Mouse (Mus musculus): ENCODE measurements at regions not wholly inside any gene's neighbourhood (a gene's known extent, or its start where the extent isn't known, plus 50 kb on each side); places are given as distances from the start of the nearest gene placed in this dataset.

- intact Hi-C loops (cut with DNase I) = no loop called here
Observed at GRCm38 (mm10) chr5:126148908-126149307, 617.3 kb downstream of the Tmem132b start.

GRCm38 (mm10) chr5:126155216-126155880, 623.8 kb downstream of the Tmem132b start:
- intact Hi-C loops (cut with DNase I) = no loop called here

- intact Hi-C loops (cut with DNase I) = no loop called here
Observed at GRCm38 (mm10) chr5:126186111-126186510, 654.5 kb downstream of the Tmem132b start.

GRCm38 (mm10) chr5:126199876-126200275, 668.3 kb downstream of the Tmem132b start:
- intact Hi-C loops (cut with DNase I) = loop anchor here (5.0 kb wide), 1 partner anchor 57 kb away; no protein-coding TSS in a partner anchor

GRCm38 (mm10) chr5:126201535-126201934, 670.0 kb downstream of the Tmem132b start:
- intact Hi-C loops (cut with DNase I) = loop anchor here (5.0 kb wide), 1 partner anchor 56 kb away; no protein-coding TSS in a partner anchor

GRCm38 (mm10) chr5:126201996-126202395, 670.4 kb downstream of the Tmem132b start:
- intact Hi-C loops (cut with DNase I) = loop anchor here (5.0 kb wide), 1 partner anchor 55 kb away; no protein-coding TSS in a partner anchor

GRCm38 (mm10) chr5:126217016-126217415, 685.4 kb downstream of the Tmem132b start:
- intact Hi-C loops (cut with DNase I) = no loop called here

GRCm38 (mm10) chr5:126217746-126218145, 686.2 kb downstream of the Tmem132b start:
- intact Hi-C loops (cut with DNase I) = no loop called here

GRCm38 (mm10) chr5:126223696-126224095, 692.1 kb downstream of the Tmem132b start:
- intact Hi-C loops (cut with DNase I) = no loop called here

GRCm38 (mm10) chr5:126230768-126231167, 699.2 kb downstream of the Tmem132b start:
- intact Hi-C loops (cut with DNase I) = no loop called here

- intact Hi-C loops (cut with DNase I) = no loop called here
Observed at GRCm38 (mm10) chr5:126238071-126238470, 706.5 kb downstream of the Tmem132b start.

- intact Hi-C loops (cut with DNase I) = no loop called here
Observed at GRCm38 (mm10) chr5:126245776-126246175, 714.2 kb downstream of the Tmem132b start.

- intact Hi-C loops (cut with DNase I) = no loop called here
Observed at GRCm38 (mm10) chr5:126250331-126250730, 718.8 kb downstream of the Tmem132b start.

GRCm38 (mm10) chr5:126254661-126255060, 723.1 kb downstream of the Tmem132b start:
- intact Hi-C loops (cut with DNase I) = loop anchor here (5.0 kb wide), 1 partner anchor 52 kb away; no protein-coding TSS in a partner anchor

- intact Hi-C loops (cut with DNase I) = loop anchor here (5.0 kb wide), 1 partner anchor 56 kb away; no protein-coding TSS in a partner anchor
Observed at GRCm38 (mm10) chr5:126257860-126258259, 726.3 kb downstream of the Tmem132b start.

- intact Hi-C loops (cut with DNase I) = no loop called here
Observed at GRCm38 (mm10) chr5:126266471-126266870, 734.9 kb downstream of the Tmem132b start.

GRCm38 (mm10) chr5:126266929-126267609, 735.5 kb downstream of the Tmem132b start:
- intact Hi-C loops (cut with DNase I) = no loop called here

- intact Hi-C loops (cut with DNase I) = no loop called here
Observed at GRCm38 (mm10) chr5:126268592-126268991, 737.0 kb downstream of the Tmem132b start.

- intact Hi-C loops (cut with DNase I) = no loop called here
Observed at GRCm38 (mm10) chr5:126274316-126274715, 742.7 kb downstream of the Tmem132b start.

GRCm38 (mm10) chr5:126281057-126281728, 749.6 kb downstream of the Tmem132b start:
- intact Hi-C loops (cut with DNase I) = no loop called here

- intact Hi-C loops (cut with DNase I) = no loop called here
Observed at GRCm38 (mm10) chr5:126281782-126282181, 750.2 kb downstream of the Tmem132b start.

GRCm38 (mm10) chr5:126324847-126325246, 793.3 kb downstream of the Tmem132b start:
- intact Hi-C loops (cut with DNase I) = no loop called here
